Comparison of ENCODE assay signal across 8 mouse cellular contexts in genomic region chr5:16237972-16238371, GRCm38 (mm10).
DNase-seq lines count a peak whose midpoint lies in the region; ATAC-seq and TF ChIP-seq lines count a peak whose summit lies in the region.

No protein-coding gene starts in this region.

- H3K4me2 ChIP-seq in kidney, embryonic 16.5 days (replicated peaks; ENCODE audit: low read depth, low read length) = no peak overlapping the region
- H3K4me2 ChIP-seq in forebrain, embryonic 16.5 days (ENCODE audit: low read length) = no peak overlapping the region
- H3K4me2 ChIP-seq in hindbrain, embryonic 14.5 days (replicated peaks) = no peak overlapping the region
- no peak overlapping the region for H3K4me2 ChIP-seq in midbrain, embryonic 11.5 days

- peak; percentile 25 for DNase-seq in kidney, adult 2 months
- DNase-seq in hindbrain, embryonic 14.5 days (ENCODE audit: low spot score) = peak; percentile 59
- no peak for DNase-seq in midbrain, embryonic 11.5 days (ENCODE audit: low spot score, missing footprints)
- DNase-seq in layer of hippocampus, adult 11-12 months (ENCODE audit: low spot score) = no peak
- DNase-seq in layer of hippocampus, adult 2 months (ENCODE audit: low spot score in 2 of 2) = no peak
- no peak for DNase-seq in left cerebral cortex, adult 2 months (ENCODE audit: extremely low spot score in 1 of 2, low spot score in 2 of 2)

- ATAC-seq in kidney, embryonic 16.5 days (ENCODE audit: low FRiP score, low TSS enrichment) = no peak
- ATAC-seq in forebrain, embryonic 16.5 days = peak; percentile 35
- peak; percentile 86 for ATAC-seq in hindbrain, embryonic 14.5 days (ENCODE audit: low FRiP score)
- ATAC-seq in midbrain, embryonic 11.5 days (ENCODE audit: low FRiP score) = peak; percentile 86

- H3K4me3 ChIP-seq in kidney, adult 2 months (ENCODE audit: insufficient read depth, low read depth, low read length) = no peak overlapping the region
- H3K4me3 ChIP-seq in kidney, embryonic 16.5 days (ENCODE audit: low read length) = no peak overlapping the region
- no peak overlapping the region for H3K4me3 ChIP-seq in forebrain, embryonic 16.5 days (replicated peaks; ENCODE audit: low read length)
- H3K4me3 ChIP-seq in hindbrain, embryonic 14.5 days (replicated peaks; ENCODE audit: low read length) = no peak overlapping the region
- H3K4me3 ChIP-seq in midbrain, embryonic 11.5 days (ENCODE audit: low read depth, low read length) = no peak overlapping the region
- no peak overlapping the region for H3K4me3 ChIP-seq in layer of hippocampus, adult 2 months
- H3K4me3 ChIP-seq in left cerebral cortex, adult 2 months = no peak overlapping the region

- no peak for TF ChIP-seq CTCF in kidney, adult 2 months (conservative IDR thresholded peaks at IDR 0.05; ENCODE audit: insufficient read depth, insufficient read length, low read depth, low read length)
- TF ChIP-seq CTCF in layer of hippocampus, adult 2 months (conservative IDR thresholded peaks at IDR 0.05) = no peak
- no peak for TF ChIP-seq CTCF in left cerebral cortex, adult 2 months (IDR thresholded peaks at IDR 0.05)

- no peaks in the 10 kb centered on the region for H3K27me3 ChIP-seq in kidney, adult 2 months (replicated peaks; ENCODE audit: control insufficient read depth, insufficient read depth, low read length)
- no peaks in the 10 kb centered on the region for H3K27me3 ChIP-seq in kidney, embryonic 16.5 days (ENCODE audit: insufficient read depth, low read length)
- H3K27me3 ChIP-seq in forebrain, embryonic 16.5 days (replicated peaks; ENCODE audit: control insufficient read depth, insufficient read depth, low read length) = no peaks in the 10 kb centered on the region
- no peaks in the 10 kb centered on the region for H3K27me3 ChIP-seq in hindbrain, embryonic 14.5 days (ENCODE audit: control insufficient read depth, insufficient read depth, low read length)
- H3K27me3 ChIP-seq in midbrain, embryonic 11.5 days (ENCODE audit: control insufficient read depth, insufficient read depth, low read length) = no peaks in the 10 kb centered on the region

- H3K36me3 ChIP-seq in kidney, adult 2 months (ENCODE audit: control insufficient read depth, insufficient read depth, low read length) = no peaks in the 10 kb centered on the region
- H3K36me3 ChIP-seq in kidney, embryonic 16.5 days (ENCODE audit: insufficient read depth, low read length) = no peaks in the 10 kb centered on the region
- H3K36me3 ChIP-seq in forebrain, embryonic 16.5 days (ENCODE audit: control insufficient read depth, insufficient read depth) = no peaks in the 10 kb centered on the region
- H3K36me3 ChIP-seq in hindbrain, embryonic 14.5 days (replicated peaks; ENCODE audit: control insufficient read depth, insufficient read depth) = no peaks in the 10 kb centered on the region
- H3K36me3 ChIP-seq in midbrain, embryonic 11.5 days (ENCODE audit: control insufficient read depth, insufficient read depth, low read length) = no peaks in the 10 kb centered on the region

- WGBS in kidney, adult 2 months = 58% methylated on average over 5 of the region's 5 CpGs
- WGBS in kidney, embryonic 16.5 days = 60% methylated on average over 5 of the region's 5 CpGs
- WGBS in forebrain, embryonic 16.5 days = 16% methylated on average over 5 of the region's 5 CpGs
- WGBS in hindbrain, embryonic 14.5 days = 21% methylated on average over 5 of the region's 5 CpGs
- 50% methylated on average over 5 of the region's 5 CpGs for WGBS in midbrain, embryonic 11.5 days

- H3K4me1 ChIP-seq in kidney, adult 2 months (ENCODE audit: control insufficient read depth, insufficient read depth, low read length) = no peaks in the 10 kb centered on the region
- H3K4me1 ChIP-seq in kidney, embryonic 16.5 days (ENCODE audit: insufficient read depth, low read length) = no peaks in the 10 kb centered on the region
- H3K4me1 ChIP-seq in forebrain, embryonic 16.5 days (replicated peaks; ENCODE audit: control insufficient read depth, insufficient read depth, low read length) = peaks cover 23% of the 10 kb centered on the region
- peaks cover 23% of the 10 kb centered on the region for H3K4me1 ChIP-seq in hindbrain, embryonic 14.5 days (replicated peaks; ENCODE audit: control insufficient read depth, insufficient read depth, low read length)
- H3K4me1 ChIP-seq in midbrain, embryonic 11.5 days (ENCODE audit: control insufficient read depth, insufficient read depth, low read length) = peaks cover 3% of the 10 kb centered on the region; the same call in 1 of the 2 replicates

- no peak for TF ChIP-seq POLR2A in kidney, adult 2 months (IDR thresholded peaks at IDR 0.05; ENCODE audit: low read depth, low read length)

- no peak overlapping the region for H3K27ac ChIP-seq in kidney, adult 2 months (ENCODE audit: insufficient read depth, low read depth, low read length)
- H3K27ac ChIP-seq in kidney, embryonic 16.5 days (ENCODE audit: low read length) = no peak overlapping the region
- peak overlapping the region; percentile 19; the same call in 1 of the 2 replicates for H3K27ac ChIP-seq in forebrain, embryonic 16.5 days (ENCODE audit: low read length)
- H3K27ac ChIP-seq in hindbrain, embryonic 14.5 days = peak overlapping the region; percentile 65
- H3K27ac ChIP-seq in midbrain, embryonic 11.5 days (ENCODE audit: low read depth, low read length) = no peak overlapping the region
- no peak overlapping the region for H3K27ac ChIP-seq in layer of hippocampus, adult 2 months
- H3K27ac ChIP-seq in left cerebral cortex, adult 2 months = no peak overlapping the region

- no peak overlapping the region for H3K9ac ChIP-seq in kidney, embryonic 16.5 days (replicated peaks; ENCODE audit: low read length)
- no peak overlapping the region for H3K9ac ChIP-seq in forebrain, embryonic 16.5 days (replicated peaks; ENCODE audit: low read depth, low read length)
- H3K9ac ChIP-seq in hindbrain, embryonic 14.5 days = no peak overlapping the region
- H3K9ac ChIP-seq in midbrain, embryonic 11.5 days (ENCODE audit: low read length) = no peak overlapping the region

- no peaks in the 10 kb centered on the region for H3K9me3 ChIP-seq in kidney, embryonic 16.5 days (ENCODE audit: low read length)
- no peaks in the 10 kb centered on the region for H3K9me3 ChIP-seq in forebrain, embryonic 16.5 days (ENCODE audit: control insufficient read depth, low read length)
- H3K9me3 ChIP-seq in hindbrain, embryonic 14.5 days (ENCODE audit: control insufficient read depth, low read length) = no peaks in the 10 kb centered on the region
- no peaks in the 10 kb centered on the region for H3K9me3 ChIP-seq in midbrain, embryonic 11.5 days (ENCODE audit: control insufficient read depth, low read length)

- intact Hi-C loops in left cerebral cortex, adult 2 months (cut with DNase I) = no loop called here

Comparison
In these comparisons a context has a peak if more than half of its experiments do, and no peak if none do; other contexts are left out.
1. DNase-seq: peak in kidney, adult 2 months (single experiment) and hindbrain, embryonic 14.5 days (single experiment); none in midbrain, embryonic 11.5 days (single experiment), layer of hippocampus, adult 11-12 months (single experiment), layer of hippocampus, adult 2 months (0 of 2) and left cerebral cortex, adult 2 months (0 of 2).
2. H3K27ac ChIP-seq: peak in forebrain, embryonic 16.5 days (single experiment) and hindbrain, embryonic 14.5 days (single experiment); none in kidney, adult 2 months (single experiment), kidney, embryonic 16.5 days (single experiment), midbrain, embryonic 11.5 days (single experiment), layer of hippocampus, adult 2 months (single experiment) and left cerebral cortex, adult 2 months (single experiment).